Mouse (Mus musculus): Measurements from ENCODE around the gene Mast4.

DNA sequence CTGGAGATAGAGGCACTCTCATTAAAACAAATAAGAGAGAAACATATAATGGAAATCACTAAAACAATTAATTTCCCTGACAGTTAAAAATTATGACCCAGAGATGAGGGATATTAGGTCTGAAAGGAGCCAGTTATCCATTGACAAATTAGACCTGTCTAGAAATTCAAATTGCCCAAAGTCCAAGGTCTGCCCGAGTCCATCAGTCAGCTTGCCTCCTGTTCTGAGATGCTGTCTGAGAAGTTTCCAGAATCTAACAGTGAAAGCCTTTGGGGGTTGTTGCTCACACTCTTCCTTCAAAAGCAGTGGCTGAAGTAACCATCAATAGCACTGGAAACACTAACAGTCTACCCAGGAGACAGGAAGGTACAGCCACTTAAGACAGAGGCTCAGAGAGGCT lies 240.6 kb downstream of the Mast4 start:
- TF ChIP-seq CTCF (IDR thresholded peaks at IDR 0.05; ENCODE audit: borderline replicate concordance, control insufficient read depth, extremely low read depth, insufficient read depth, low read length, poor library complexity) (no peak), POLR2A (IDR thresholded peaks at IDR 0.05; ENCODE audit: control insufficient read depth, extremely low read depth, insufficient read depth, low read length, poor library complexity) (no peak)

Data from thymus, adult 2 months (tissue).